Mouse (Mus musculus) frontal cortex, postnatal 10 days (tissue): ENCODE measurements around the gene Ncoa1.
"Not testable (repeated sequence)": the region's sequence is repeated elsewhere in the genome, so short reads cannot be mapped to it uniquely, and the experiment has no call there.

Experiments used
- DNase-seq, 2 experiments: peaks; one replicate each; pipeline ENCODE4 v3.0.0; 2022; ENCODE audit warnings: low spot score in 2 of 2, mixed read lengths in 1 of 2

Gene Ncoa1

DNA sequence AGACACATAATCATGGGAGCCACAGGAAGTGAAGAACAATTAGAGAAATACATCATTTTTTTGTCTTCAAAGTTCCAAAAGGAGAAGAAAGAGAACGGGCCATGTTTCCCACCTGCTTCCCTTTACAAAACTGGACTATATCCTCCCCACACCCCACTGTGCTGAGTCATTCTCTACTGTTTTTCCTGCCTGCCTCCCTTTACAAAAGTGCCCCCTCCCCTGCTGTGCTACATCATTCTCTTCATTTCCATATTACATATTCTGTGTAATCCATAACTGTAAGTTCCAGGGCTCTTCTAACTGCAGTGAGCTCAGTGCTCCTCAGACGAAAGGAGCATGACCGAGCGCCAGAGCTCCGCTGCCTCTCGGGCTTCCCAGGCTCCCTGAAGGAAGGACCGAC, 80.8 kb downstream of the Ncoa1 start:
- DNase-seq = no peak

DNA sequence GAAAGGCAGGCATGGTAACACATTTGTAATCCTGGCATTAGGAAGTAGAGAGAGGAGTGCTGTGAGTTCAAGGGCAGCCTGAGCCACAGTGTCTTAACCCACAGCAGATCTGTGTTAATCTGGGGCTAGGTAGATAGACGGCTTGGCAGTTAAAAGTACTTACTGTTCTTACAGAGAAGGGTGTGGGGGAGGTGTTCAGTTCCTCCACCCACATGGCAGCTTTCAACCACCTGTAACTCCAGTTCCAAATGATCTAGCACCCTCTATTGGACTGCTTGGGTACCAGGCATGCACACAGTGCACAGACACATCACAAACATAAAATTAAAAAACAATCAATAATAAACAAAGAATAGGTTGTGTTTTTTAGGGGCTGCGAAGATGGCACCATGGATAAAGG, 84.4 kb downstream of the Ncoa1 start:
- no peak for DNase-seq

DNA sequence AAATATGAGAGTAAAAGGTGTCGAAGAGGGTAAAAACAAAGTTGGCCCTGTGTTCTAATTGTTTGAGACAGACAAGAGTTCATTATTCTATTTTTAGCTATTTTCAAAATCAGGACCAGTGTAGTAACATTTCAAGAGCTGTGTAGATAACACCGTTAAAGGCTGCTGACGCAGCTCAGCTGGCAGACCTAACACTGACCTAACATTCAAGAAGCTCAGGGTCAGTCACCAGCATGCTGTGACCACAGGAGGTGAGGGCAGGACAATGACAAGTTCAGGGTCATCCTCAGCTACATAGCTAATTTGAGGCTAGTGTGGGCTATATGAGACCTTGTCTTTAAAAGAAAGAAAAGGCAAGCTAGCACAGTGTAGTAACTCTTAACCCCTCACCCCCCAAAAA, 84.9 kb downstream of the Ncoa1 start:
- DNase-seq = no peak

DNA sequence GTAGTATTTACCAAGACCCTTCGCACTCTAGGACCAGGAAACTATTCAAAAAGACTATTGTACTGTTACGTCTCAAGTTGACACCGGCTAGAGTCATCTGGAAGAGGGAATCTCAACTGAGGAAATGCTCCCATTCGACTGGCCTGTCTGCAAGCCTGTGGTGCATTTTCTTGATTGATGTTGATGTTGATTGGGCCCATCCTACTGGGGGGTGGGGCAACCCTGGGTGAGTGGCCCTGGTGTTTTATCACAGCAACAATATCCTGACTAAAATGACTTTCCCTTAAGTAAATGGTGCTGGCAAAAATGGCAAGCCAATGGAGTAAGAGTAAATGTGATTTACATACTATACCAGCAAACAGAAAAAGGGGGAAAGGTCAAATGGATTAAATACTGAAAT, 85.7 kb downstream of the Ncoa1 start:
- DNase-seq = no peak

DNA sequence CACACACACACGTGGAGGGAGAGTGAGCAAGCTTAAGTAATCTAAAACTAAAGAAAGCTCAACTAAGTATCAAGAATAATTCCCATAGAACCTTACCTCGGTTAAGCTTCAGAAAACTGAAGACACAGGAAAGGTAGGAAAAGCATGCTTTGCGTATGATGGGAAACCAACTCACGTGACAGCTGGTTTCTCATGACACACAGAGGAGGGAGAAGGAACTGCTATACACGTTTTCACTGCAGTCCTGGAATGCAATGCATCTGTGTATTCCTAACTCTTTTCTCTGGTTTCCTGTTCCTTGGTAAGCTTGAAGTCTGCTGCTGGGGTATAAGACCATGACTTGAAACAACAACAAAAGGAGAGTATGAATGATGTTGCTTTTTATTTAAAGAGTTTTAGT, 86.3 kb downstream of the Ncoa1 start:
- DNase-seq = no peak

DNA sequence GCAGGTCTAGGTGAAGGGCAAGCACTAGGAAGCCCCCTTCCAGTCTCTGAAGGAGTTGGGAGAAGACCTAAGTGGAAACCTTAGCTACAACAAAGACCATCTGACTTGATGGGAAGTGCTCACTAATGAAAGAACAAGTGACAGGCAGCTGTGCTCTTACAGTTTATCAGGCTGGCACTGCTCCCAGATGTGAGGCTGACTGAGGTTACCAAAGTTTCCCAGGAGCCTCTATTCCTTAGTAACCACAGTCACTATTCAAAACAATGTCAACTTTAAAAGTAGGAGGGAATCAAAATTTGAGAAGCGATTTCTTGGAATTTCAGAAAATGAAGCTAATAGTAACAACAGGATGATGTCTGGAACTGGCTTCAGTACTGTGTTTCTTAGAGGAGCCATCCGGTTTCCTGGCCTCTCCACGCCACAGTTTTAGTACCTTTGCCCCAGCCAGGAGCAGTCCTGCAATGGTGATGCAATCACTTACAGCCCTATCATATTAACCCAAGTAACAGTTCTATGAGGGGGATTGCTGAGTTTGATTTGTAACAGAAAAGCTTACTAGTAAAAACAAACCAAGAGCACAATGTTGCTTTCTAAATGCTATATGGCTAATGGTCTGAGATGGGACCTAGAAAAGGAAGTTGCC, 90.8 kb downstream of the Ncoa1 start:
- no peak for DNase-seq

DNA sequence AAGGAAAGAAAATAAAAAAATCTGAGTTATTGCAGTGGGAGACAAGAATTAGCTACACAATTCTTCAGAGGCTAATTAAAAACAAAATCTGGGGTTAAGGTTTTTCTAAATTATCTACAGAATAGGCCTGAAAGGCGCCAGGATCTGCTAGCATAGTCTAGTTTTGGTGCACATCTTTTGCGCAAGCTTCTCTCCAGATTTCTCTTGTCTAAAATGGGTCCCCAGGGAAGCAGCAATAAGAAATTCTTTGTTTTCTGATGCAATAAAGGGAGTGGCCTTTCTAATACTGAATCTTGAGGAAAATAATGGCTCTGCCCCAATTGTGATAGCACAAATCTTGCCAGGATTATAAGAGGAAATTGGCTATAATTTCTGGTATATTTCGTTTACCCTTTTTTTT, 93.9 kb downstream of the Ncoa1 start:
- no peak for DNase-seq

DNA sequence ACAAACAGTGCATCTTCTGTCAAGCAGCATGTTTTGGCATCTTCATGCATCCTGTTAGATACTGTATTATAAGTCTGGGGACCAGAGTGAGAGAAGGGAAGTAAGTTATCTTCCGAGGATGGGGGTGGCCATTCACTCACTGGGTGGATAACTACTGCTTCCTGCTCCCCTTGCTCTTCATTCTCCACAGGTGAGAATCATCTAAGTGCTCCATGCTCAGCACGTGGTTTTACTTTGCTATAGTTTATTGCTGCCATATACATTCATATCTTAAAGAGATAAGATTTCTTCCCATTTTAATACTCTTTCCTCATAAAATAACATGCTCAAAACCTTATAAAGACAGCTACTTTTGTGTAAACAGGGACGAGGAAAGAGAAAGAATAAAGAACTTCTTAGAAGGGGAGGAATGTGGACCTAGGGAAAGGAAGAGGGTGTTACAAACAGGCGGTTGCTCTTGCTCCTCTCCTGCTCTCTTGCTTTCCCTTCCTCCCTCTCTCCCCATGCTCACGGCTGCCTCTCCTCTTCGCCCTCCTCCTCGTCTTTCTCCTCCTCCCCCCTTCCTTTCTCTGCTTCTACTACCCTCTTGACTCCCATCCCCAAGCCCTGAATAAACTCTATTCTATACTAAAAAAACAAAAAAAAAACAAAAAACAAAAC, 97.6 kb downstream of the Ncoa1 start:
- DNase-seq = no peak

DNA sequence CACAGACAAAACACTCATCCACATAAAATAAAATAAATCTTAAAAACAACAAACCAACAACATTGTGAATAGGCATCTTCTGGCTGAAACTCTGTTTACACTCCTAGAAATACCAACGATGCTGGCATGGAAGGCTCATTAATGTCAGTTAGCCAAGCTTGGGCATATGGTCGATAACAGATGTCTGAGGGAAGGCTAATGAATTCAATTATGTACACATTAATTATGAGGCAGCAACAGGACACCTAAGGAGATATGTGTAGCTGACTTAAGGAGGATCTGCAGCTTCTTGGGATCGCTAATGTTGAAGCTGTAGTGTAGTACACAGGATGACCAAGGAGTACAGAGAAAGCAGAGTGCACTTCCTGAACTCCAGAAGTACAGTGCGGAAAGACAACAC, 100.5 kb downstream of the Ncoa1 start:
- no peak for DNase-seq

DNA sequence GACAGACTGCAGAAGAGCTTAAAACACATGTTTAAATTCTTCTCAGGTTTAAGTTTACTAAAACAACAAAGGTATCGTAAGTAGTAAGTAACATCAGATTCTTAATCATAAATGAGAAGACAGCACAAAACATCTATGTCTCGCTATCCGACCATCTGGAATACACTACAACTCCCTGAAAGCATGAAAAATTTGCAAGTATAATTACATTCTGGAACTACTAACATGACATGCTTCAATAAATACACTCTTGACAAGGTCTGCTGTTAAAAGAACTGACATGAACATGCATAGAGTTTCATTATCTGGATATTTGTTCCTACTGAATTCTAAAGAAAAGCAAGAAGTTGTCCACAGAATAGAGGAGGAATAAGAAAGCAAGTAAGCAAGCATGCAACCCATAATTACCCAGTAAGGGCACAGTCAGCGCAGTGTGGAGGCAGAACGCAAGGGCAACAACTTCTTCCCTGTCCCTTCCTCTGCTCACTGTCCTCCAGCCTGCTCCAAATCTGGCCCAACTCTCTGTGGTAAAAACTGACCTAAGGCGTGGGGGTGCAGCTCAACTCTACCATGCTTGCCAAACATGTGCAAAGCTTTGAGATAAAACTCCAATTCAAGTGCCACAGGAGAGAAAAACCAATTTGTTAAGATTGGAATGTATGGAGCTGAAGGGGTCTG, 102.0 kb downstream of the Ncoa1 start:
- DNase-seq = no peak

DNA sequence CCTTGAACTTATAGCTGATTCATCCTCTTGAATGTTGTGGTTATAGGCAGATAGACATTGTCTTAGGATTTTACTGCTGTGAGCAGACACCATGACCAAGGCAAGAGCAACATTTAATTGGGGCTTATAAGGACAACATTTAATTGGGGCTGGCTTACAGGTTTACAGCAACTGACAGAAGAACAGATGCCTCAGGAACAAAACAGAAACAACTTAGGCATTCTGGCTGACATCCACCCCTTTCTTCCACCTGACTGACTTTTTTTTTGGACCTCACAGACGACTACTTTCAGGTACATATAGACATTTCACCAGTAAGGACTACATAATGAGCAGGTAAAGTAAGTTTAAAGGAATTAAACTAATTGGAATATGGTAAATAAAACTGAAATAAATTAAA, 105.6 kb downstream of the Ncoa1 start:
- DNase-seq = no peak

DNA sequence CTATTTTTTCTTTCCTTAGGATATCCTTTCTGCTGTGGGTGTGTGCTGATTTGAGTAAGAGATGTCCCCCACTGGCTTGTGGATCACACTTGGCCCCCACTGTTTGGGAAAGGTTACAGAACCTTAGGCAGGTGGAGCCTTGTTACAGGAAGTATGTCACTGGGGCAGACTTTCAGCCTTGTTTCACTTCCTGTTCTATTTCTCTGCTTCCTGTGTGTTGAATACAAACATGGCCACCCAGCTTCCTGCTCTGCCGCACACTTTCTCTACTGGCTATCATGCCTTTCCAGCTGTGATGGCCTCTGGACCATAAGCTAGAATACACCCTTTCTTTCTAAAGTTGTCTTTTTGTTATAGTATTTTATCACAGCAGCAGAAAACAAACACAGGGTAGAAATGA, 111.0 kb downstream of the Ncoa1 start:
- no peak for DNase-seq

DNA sequence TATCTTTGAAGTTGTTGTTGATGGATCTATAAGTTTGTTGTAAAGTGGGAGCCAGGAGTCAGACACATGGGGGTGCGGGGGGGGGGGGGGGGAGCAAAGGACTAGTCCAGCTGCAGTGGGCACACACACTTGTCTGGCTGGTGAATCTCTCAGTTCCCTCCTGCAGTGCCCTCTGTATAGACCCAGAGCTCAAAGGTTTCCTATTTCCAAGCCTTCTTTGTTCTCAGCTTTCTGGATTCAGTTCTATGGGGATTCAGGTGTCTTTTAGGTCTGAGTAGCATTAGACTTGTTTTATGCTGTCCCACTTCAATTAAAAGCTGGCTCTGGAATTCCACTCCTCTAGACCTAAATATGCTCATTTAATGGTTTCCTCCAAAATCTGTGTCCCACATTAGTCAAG, 117.5 kb downstream of the Ncoa1 start:
- DNase-seq = no peak

DNA sequence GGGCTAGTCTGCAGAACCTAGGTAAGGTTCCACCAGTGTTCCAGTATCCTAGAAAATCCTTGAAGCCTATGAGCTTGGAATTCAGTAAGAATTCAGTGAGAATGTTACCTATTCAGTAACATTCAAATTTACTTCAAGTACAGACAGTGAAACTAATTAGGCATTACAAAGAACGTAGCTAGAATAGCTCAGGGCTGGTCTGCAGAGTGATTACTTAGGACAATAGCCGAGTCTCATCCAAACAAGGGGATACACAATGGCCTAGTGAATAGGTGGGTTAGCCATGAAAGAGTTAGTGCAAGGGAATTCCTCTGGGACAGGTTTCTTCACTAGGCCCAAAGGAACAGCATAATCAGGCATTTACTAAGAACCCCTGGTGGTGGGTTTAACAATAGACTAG, 118.3 kb downstream of the Ncoa1 start:
- DNase-seq = not testable (repeated sequence)

DNA sequence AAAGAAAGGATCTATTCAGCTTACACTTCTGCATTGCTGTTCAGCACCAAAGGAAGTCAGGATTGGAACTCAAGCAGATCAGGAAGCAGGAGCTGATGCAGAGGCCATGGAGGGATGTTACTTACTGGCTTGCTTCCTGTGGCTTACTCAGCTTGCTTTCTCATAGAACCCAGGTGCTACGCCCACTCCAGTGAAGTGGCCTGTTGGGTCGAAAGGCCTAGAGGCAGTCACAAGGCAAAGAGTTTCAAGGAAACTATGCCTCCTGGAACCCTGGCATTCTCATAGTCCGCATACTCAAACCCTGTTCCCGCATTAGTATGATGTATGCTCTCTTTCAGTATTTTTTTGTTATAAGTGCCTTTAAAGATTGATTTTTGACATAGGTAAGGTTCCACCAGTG, 118.9 kb downstream of the Ncoa1 start:
- no peak for DNase-seq

DNA sequence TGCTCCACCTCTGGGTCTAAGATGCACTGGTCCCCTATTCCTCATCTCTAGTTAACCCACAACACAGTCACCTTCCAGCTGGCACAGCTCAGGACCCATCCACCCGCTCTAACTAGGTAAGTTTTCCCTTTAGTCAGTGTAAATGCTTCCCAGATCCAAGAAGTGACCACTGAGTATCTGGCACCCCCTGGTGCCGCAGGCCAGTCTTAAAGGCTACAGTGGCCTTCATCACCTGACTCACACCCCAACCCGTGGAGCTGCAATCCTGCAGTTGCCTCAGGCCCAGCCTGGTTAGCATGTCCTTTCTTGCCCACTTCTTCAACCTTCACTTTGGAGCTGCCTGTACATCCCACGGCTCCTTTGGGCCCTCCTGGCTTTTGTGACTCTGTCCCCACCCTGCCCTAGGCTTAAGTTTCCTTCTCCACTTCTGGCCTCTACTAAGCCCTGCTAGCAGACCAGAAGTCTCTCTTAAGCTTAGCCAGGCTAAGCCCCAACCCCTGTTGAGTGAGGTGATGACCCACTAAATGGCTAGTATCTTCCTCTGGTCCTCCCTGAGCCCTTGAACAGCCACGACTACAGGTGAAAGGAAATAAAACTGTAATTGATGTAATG, 120.0 kb downstream of the Ncoa1 start:
- DNase-seq = no peak

DNA sequence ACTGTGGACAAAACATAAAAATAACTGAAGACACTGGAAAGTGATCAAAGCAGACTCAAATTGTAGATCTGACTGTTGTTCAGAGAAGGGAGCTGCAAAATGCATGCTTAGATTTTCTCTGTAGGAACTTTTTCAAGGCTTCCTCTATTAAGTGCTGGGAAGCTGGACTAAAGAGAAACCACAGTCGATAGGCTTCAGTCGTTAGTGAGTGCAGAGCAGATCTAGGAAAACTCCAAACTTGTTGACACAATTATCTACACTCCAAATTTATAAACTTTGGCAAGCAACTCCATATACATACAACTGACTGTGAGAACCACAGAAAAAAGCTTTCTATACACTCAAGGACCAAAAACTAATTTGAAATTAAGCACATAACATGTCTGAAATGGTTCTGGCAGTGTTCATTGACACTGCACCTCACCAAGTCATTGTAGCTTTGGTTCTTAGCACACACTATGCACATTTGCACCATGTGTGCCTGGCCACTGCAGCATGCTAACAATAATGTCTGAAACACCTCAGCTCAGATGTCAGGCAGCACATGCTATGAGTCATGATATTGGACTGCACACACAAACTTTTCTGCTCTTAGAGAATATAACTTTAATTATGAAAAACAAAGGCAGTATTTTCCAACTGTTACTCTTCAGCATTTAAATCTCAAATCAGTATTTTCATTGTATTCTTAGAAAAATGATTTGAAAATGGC, 121.8 kb downstream of the Ncoa1 start:
- no peak for DNase-seq

DNA sequence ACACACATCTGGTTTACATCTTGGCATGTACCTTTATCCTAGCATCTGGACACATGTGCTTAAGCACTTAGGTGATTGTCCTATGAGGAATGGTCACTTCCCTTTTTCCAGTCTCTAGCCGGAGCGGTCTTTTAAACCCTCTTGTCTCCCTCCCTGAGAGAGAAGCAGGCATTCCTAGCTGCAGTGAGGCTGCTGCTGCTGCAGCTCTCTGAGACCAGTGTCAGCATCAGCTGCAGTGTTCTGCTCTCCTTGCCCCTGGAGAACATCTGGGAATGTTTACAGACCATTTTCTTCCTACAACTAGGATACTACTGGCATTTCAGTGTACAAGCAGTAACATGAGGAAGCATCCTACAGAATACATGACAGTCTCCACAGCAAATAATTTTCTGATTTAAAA, 133.8 kb downstream of the Ncoa1 start:
- no peak for DNase-seq

DNA sequence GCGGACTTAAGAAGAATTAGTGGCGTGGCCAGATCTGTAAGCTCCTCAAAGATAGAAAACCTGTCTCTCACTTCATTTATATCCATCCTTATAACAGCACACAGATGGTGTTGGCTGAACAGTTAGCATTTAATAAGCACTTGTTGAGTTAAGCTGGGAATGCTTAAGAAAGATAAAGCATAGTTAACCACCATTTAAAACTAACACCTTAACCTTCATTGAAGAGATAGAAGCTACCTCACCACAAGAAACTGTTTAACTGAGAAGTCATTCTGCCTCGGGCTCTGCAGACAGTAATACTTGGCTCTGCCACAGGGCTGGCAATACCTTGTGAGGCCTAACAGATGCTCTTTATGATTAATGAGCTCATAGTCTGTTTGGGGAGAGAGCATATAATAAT, 134.9 kb downstream of the Ncoa1 start:
- DNase-seq = no peak

DNA sequence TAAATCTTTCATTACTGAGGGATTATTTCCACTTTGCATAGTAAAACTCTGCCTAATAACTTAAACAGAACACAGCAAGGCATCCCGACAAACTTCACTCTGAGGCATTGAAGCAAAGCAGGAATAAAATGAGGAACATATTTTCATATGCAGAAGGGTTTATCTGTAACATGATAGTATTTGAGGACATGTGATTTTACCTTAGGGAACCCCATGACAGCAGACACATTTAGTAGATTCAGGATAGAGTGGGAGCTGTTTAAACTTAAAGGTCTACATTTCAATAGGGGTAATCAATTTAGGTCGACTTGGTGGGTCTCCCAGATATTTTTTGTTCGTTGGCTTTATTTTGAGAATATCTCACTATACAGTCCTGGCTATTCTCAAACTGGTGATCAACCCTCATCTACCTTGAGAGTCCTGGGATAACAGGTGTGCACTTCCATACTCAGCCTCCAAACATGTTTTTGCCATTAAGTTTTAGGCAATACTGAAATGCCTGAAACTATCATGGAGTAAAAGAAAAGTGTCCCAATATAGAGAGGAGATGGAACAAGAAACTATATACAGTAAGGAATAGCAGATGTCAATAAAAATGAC, 136.6 kb downstream of the Ncoa1 start:
- no peak for DNase-seq

DNA sequence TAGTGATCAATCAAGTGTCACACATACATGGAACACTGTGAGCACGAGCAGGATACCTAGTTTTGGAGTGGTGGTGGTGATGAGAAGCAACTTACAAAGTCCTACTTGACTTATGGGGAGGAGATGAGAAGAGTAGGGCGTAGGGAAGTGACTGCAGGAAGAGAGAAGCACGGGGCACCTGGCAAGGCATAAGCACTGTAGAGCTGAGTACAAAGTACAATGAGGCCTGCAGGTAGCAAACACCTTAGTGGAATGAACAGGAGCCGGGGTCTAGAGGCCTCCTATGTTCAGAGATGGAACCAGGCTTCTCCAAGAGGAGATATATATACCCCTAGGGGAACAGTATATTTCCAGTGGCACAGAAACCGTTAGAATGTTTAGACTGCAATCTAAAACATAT, 153.4 kb downstream of the Ncoa1 start:
- no peak for DNase-seq

DNA sequence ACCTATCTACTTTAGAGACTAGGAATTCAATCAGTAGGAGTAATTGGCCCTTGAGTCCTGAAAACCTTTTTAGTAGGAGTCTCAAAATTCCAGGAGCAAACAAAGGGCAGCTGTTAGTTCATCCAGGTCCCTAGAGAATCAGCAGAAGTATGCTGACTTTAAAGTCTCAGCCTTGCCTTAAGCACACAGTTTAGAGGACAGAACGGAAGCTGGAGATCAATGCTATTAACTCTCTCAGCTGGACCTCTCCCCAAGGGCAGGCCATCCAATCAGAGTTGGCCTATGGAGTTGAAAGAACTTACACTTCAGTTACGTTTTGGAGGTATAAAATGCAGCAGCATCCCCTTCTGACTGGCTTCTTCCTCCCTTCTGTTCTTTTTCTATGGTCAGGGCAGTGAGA, 154.8 kb downstream of the Ncoa1 start:
- DNase-seq = no peak
